Mouse (Mus musculus): ENCODE data around the gene Gm3233. TPM values are rescaled to one million over a fixed set of nuclear protein-coding genes. Genes with fewer than 3 reads are reported as not detected.
"Not testable (repeated sequence)": the region's sequence is repeated elsewhere in the genome, so short reads cannot be mapped to it uniquely, and the experiment has no call there.

Gm3233 gene
- polyA plus RNA-seq (2011; ENCODE audit: insufficient read depth, insufficient read length, low replicate concordance, missing spikeins): not detected in 2 replicates

- H3K4me1 ChIP-seq (ENCODE audit: control insufficient read depth, insufficient read depth, low read length); H3K27ac ChIP-seq (ENCODE audit: control insufficient read depth, insufficient read depth, low read depth, low read length, poor library complexity); H3K4me3 ChIP-seq (replicated peaks; ENCODE audit: control insufficient read depth, low read depth, low read length): not testable (repeated sequence)
- no CpG with 5 or more reads among the region's 1 CpGs for WGBS
Measured at GRCm38 (mm10) chr10:77759582-77759981, at the start of gene Gm3233. Gene Gm3233 (minus strand): TSS chr10:77759682.

DNA sequence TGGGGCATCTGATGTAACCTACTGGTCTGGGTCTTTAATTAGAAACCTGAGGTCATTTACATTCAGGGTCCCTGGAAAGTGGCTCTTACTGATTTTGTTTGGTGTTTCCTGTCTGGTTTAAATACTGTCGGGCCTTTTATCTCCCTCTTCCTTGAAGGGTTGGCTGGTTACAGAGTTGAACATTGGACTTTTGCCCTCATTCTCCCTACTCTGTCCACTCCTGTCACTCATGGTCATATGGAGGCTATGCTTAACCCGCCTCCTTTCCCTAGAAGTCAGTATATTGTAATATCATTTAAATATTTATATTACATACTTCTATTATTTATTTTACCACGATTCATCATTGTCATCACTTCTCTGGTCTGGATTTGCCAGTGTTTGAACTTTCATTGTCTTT, 44.6 kb upstream of the Gm3233 start:
- 58% methylated on average over 3 of the region's 3 CpGs for WGBS
- TF ChIP-seq POLR2A (IDR thresholded peaks at IDR 0.05; ENCODE audit: borderline replicate concordance, control insufficient read depth, low read depth, low read length): no peak
- TF ChIP-seq CTCF (IDR thresholded peaks at IDR 0.05; ENCODE audit: control insufficient read depth, insufficient read depth, low read length): no peak
- H3K27ac ChIP-seq (ENCODE audit: control insufficient read depth, insufficient read depth, low read depth, low read length, poor library complexity): no peak overlapping the region
- H3K4me1 ChIP-seq (ENCODE audit: control insufficient read depth, insufficient read depth, low read length): no peaks in the 10 kb centered on the region
- H3K4me3 ChIP-seq (replicated peaks; ENCODE audit: control insufficient read depth, low read depth, low read length): no peak overlapping the region

DNA sequence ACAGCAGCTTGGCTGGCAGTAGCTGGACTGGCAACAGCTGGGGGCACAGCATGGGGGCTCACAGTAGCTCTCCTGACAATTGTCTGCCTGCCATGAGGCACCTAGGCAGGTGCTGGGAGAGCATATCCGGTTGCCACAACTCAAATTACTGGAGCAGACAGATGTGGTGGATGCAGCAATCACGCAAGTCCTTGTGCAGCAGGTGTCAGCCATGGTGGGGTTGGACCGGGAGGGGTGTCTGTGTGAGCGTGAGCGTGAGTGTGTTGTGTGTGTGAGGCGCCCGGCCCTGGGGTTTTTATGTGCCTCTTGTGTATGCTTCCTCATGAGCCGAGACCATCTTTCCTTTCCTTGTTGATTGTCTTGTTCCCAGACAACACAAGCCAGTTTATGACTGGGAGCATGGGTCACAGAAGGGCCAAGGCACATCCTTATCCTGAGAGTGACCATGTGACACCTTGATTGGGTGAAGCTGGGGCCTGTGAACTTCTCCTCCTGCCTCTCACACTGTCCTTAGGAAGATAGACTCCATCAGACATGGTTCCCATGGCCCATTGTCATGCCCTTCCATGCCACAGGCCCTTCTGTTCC, 39.5 kb upstream of the Gm3233 start, which contains the start of gene Gm19668:
Gene Gm19668 (minus strand): TSS at position 213 of the 588 bp plus-strand sequence.
- TF ChIP-seq CTCF (IDR thresholded peaks at IDR 0.05; ENCODE audit: control insufficient read depth, insufficient read depth, low read length) (no peak), POLR2A (IDR thresholded peaks at IDR 0.05; ENCODE audit: borderline replicate concordance, control insufficient read depth, low read depth, low read length) (no peak)
- Histone ChIP-seq H3K4me1 (ENCODE audit: control insufficient read depth, insufficient read depth, low read length) (no peaks in the 10 kb centered on the region), H3K4me3 (replicated peaks; ENCODE audit: control insufficient read depth, low read depth, low read length) (no peak within 1 kb of the TSS), H3K27ac (ENCODE audit: control insufficient read depth, insufficient read depth, low read depth, low read length, poor library complexity) (no peak within 1 kb of the TSS)
- 63% methylated on average over 8 of the region's 8 CpGs for WGBS

GRCm38 (mm10) chr10:77798164-77798920, 38.9 kb upstream of the Gm3233 start:
- WGBS: 48% methylated on average over 3 of the region's 3 CpGs
- not testable (repeated sequence) for H3K27ac ChIP-seq (ENCODE audit: control insufficient read depth, insufficient read depth, low read depth, low read length, poor library complexity); H3K4me3 ChIP-seq (replicated peaks; ENCODE audit: control insufficient read depth, low read depth, low read length); H3K4me1 ChIP-seq (ENCODE audit: control insufficient read depth, insufficient read depth, low read length)

DNA sequence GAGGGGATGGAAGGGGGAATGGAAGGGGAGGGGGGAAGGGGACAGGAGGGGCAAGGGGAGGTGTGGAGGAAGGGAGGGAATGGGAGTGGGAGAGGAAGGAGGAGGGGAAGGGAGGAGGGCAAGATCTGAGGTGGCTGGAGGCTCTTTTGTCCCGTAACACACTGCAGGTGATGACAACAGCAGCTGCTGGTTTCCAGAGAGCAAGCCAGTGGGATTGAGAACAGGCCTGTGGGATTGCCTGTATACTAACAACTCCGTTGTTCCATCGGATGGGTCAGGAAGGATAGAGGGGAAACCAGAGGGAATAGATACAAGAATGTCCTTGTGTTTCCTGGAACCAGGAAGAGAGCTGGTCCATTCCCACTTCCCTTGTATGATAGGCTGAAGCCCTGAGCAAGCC, 38.2 kb upstream of the Gm3233 start:
- H3K27ac ChIP-seq (ENCODE audit: control insufficient read depth, insufficient read depth, low read depth, low read length, poor library complexity): no peak overlapping the region
- no peak overlapping the region for H3K4me3 ChIP-seq (replicated peaks; ENCODE audit: control insufficient read depth, low read depth, low read length)
- no peaks in the 10 kb centered on the region for H3K4me1 ChIP-seq (ENCODE audit: control insufficient read depth, insufficient read depth, low read length)
- TF ChIP-seq POLR2A (IDR thresholded peaks at IDR 0.05; ENCODE audit: borderline replicate concordance, control insufficient read depth, low read depth, low read length) (no peak), CTCF (IDR thresholded peaks at IDR 0.05; ENCODE audit: control insufficient read depth, insufficient read depth, low read length) (no peak)
- WGBS: 46% methylated on average over 3 of the region's 3 CpGs

DNA sequence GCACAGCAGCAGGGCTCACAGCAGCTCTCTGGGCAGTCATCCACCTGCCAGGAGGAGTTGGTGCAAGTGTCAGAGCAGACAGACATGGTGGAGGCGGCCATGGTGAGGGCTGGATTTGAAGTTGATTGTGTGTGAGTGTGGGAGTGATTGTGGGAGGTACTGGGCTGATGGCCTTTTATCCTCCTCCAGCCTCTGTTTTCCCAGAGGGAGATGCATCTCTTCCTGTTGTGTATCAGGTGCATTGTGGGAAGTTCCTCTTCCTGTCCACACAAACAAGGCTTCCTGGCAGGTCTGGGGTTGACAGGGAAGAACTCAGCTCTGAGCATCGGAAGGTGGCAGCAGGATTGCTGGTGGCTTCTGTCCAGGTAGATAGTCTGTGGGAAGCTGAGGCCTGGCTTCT, 35.5 kb upstream of the Gm3233 start, which contains the start of gene Gm9639:
Gene Gm9639 (minus strand): TSS at position 101 of the 400 bp plus-strand sequence.
- 52% methylated on average over 2 of the region's 2 CpGs for WGBS
- no peak for TF ChIP-seq POLR2A (IDR thresholded peaks at IDR 0.05; ENCODE audit: borderline replicate concordance, control insufficient read depth, low read depth, low read length)
- no peak for TF ChIP-seq CTCF (IDR thresholded peaks at IDR 0.05; ENCODE audit: control insufficient read depth, insufficient read depth, low read length)
- no peak within 1 kb of the TSS for H3K27ac ChIP-seq (ENCODE audit: control insufficient read depth, insufficient read depth, low read depth, low read length, poor library complexity)
- no peaks in the 10 kb centered on the region for H3K4me1 ChIP-seq (ENCODE audit: control insufficient read depth, insufficient read depth, low read length)
- no peak within 1 kb of the TSS for H3K4me3 ChIP-seq (replicated peaks; ENCODE audit: control insufficient read depth, low read depth, low read length)

- H3K27ac ChIP-seq (ENCODE audit: control insufficient read depth, insufficient read depth, low read depth, low read length, poor library complexity): no peak overlapping the region
- WGBS: 67% methylated on average over 2 of the region's 2 CpGs
- TF ChIP-seq POLR2A (IDR thresholded peaks at IDR 0.05; ENCODE audit: borderline replicate concordance, control insufficient read depth, low read depth, low read length): no peak
- no peak for TF ChIP-seq CTCF (IDR thresholded peaks at IDR 0.05; ENCODE audit: control insufficient read depth, insufficient read depth, low read length)
- H3K4me1 ChIP-seq (ENCODE audit: control insufficient read depth, insufficient read depth, low read length): no peaks in the 10 kb centered on the region
- no peak overlapping the region for H3K4me3 ChIP-seq (replicated peaks; ENCODE audit: control insufficient read depth, low read depth, low read length)
Measured at GRCm38 (mm10) chr10:77788621-77789020, 29.1 kb upstream of the Gm3233 start.

DNA sequence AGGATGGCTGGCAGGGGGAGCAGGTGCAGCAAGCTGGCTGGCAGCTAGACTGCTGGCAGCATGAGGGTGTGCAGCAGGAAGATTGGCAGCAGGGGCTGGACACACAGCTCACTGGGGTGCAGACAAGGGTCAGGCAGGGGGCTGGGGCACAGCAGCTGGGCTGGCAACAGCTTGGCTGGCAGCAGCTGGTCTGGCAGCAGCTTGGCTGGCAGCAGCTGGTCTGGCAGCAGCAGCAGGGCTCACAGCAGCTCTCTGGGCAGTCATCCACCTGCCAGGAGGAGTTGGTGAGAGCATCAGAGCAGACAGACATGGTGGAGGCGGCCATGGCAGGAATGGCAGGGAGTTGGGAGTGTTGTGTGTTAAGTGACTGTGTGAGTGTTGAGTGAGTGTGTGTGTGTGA, 28.4 kb upstream of the Gm3233 start, which contains the start of gene Gm7137:
Gene Gm7137 (minus strand): TSS at position 325 of the 400 bp plus-strand sequence.
- H3K4me1 ChIP-seq (ENCODE audit: control insufficient read depth, insufficient read depth, low read length); H3K4me3 ChIP-seq (replicated peaks; ENCODE audit: control insufficient read depth, low read depth, low read length); H3K27ac ChIP-seq (ENCODE audit: control insufficient read depth, insufficient read depth, low read depth, low read length, poor library complexity): not testable (repeated sequence)
- 78% methylated on average over 1 of the region's 1 CpGs for WGBS

DNA sequence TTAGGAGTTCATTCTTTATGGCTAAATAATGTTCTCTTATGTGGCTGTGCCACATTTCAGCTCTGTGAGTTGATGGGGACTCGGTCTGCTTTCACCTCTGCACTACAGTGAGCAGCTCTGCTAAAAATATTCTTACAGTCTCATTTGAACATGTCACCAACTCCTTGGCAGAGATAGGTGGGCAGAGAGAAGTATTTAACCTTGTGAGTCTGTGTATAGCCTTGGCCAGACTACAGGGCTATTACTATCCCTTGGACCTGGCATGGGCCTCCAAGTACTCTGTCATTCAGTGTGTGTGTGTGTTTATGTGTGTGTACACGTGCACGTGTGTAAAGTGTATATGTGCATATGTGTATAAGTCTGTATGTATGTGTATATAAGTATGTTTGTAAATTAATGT, 23.9 kb upstream of the Gm3233 start:
- H3K4me1 ChIP-seq (ENCODE audit: control insufficient read depth, insufficient read depth, low read length); H3K4me3 ChIP-seq (replicated peaks; ENCODE audit: control insufficient read depth, low read depth, low read length); H3K27ac ChIP-seq (ENCODE audit: control insufficient read depth, insufficient read depth, low read depth, low read length, poor library complexity): not testable (repeated sequence)
- 82% methylated on average over 3 of the region's 3 CpGs for WGBS

GRCm38 (mm10) chr10:77782442-77782841, 23.0 kb upstream of the Gm3233 start, which contains the start of gene Gm3250:
Gene Gm3250 (minus strand): TSS chr10:77782542.
- not testable (repeated sequence) for H3K4me3 ChIP-seq (replicated peaks; ENCODE audit: control insufficient read depth, low read depth, low read length); H3K4me1 ChIP-seq (ENCODE audit: control insufficient read depth, insufficient read depth, low read length); H3K27ac ChIP-seq (ENCODE audit: control insufficient read depth, insufficient read depth, low read depth, low read length, poor library complexity)
- WGBS: no CpG with 5 or more reads among the region's 1 CpGs

- H3K4me1 ChIP-seq (ENCODE audit: control insufficient read depth, insufficient read depth, low read length); H3K27ac ChIP-seq (ENCODE audit: control insufficient read depth, insufficient read depth, low read depth, low read length, poor library complexity): not testable (repeated sequence)
- WGBS: 63% methylated on average over 1 of the region's 1 CpGs
Measured at GRCm38 (mm10) chr10:77776844-77777243, 17.4 kb upstream of the Gm3233 start, which contains the start of gene Gm7138. Gene Gm7138 (minus strand): TSS chr10:77776944.

GRCm38 (mm10) chr10:77772142-77772541, 12.7 kb upstream of the Gm3233 start:
- WGBS: 92% methylated on average over 2 of the region's 3 CpGs
- H3K4me3 ChIP-seq (replicated peaks; ENCODE audit: control insufficient read depth, low read depth, low read length); H3K27ac ChIP-seq (ENCODE audit: control insufficient read depth, insufficient read depth, low read depth, low read length, poor library complexity); H3K4me1 ChIP-seq (ENCODE audit: control insufficient read depth, insufficient read depth, low read length): not testable (repeated sequence)

More at GRCm38 (mm10) chr10:77776844-77777243, 17.4 kb upstream of the Gm3233 start, which contains the start of gene Gm7138:
- H3K4me3 ChIP-seq (replicated peaks; ENCODE audit: control insufficient read depth, low read depth, low read length): not testable (repeated sequence)

All from bone marrow, adult 2 months (tissue).